Mouse (Mus musculus): ENCODE results near the gene Larp4b. TPM values are rescaled to one million over a fixed set of nuclear protein-coding genes. Genes with fewer than 3 reads are reported as not detected.

The Larp4b gene
- polyA plus RNA-seq, 1 experiment = 10.6 TPM

DNA sequence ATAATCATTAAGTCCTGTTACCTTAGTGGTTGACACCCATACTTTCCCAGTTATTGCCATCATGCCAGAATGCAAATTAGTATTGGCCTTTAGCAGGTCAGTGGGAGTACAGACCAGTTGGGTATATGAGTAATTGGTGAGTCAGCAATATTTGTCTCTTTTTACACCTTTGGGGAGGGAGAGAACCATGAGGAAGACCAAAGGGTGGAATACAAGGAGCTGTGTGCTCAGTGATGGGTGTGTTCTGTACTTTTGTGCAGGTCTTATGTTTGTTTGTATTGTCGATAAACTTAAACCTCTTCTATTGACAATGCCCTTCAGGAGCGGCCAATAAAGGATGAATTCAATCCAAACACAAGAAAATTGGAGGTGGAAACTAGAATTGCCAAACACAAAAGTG lies 6.8 kb downstream of the Larp4b start:
- no peaks in the 10 kb centered on the region for H3K4me1 ChIP-seq (ENCODE audit: control insufficient read depth, insufficient read depth, low read length)
- H3K4me3 ChIP-seq (ENCODE audit: control insufficient read depth, low read depth, low read length) = no peak overlapping the region
- TF ChIP-seq POLR2A (IDR thresholded peaks at IDR 0.05; ENCODE audit: control insufficient read depth, low read depth, low read length) = no peak
- no peak for TF ChIP-seq CTCF (IDR thresholded peaks at IDR 0.05; ENCODE audit: control insufficient read depth, insufficient read depth, insufficient replicate concordance, low read depth, low read length)
- H3K36me3 ChIP-seq (ENCODE audit: control insufficient read depth, insufficient read depth, low read length) = no peaks in the 10 kb centered on the region
- H3K27me3 ChIP-seq (ENCODE audit: control insufficient read depth, insufficient read depth, low read length) = no peaks in the 10 kb centered on the region
- no peak overlapping the region for H3K27ac ChIP-seq (ENCODE audit: control insufficient read depth, insufficient read depth, low read depth, low read length)

DNA sequence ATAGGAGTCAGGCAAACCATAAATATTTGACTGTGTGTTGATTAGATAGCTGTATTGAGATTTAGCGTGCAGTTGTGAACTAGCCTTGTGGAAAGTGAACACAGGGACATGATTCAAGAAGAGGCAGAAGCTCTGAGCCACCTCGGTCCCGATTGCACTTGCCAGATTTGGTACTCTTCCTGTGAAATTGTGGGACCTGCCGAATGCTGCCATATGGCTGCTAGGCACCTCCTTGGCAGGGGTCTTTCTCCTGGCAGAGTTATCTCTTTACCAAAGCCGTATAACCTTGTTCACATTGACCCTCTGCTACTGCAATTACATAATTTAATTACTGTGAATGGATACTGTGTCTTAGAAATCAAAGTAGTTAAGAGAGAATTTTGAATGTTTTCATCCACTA lies 12.6 kb downstream of the Larp4b start:
- Histone ChIP-seq H3K4me1 (ENCODE audit: control insufficient read depth, insufficient read depth, low read length) (no peaks in the 10 kb centered on the region), H3K27ac (ENCODE audit: control insufficient read depth, insufficient read depth, low read depth, low read length) (no peak overlapping the region), H3K36me3 (ENCODE audit: control insufficient read depth, insufficient read depth, low read length) (no peaks in the 10 kb centered on the region), H3K4me3 (ENCODE audit: control insufficient read depth, low read depth, low read length) (no peak overlapping the region), H3K27me3 (ENCODE audit: control insufficient read depth, insufficient read depth, low read length) (no peaks in the 10 kb centered on the region)
- TF ChIP-seq POLR2A (IDR thresholded peaks at IDR 0.05; ENCODE audit: control insufficient read depth, low read depth, low read length) = no peak
- TF ChIP-seq CTCF (IDR thresholded peaks at IDR 0.05; ENCODE audit: control insufficient read depth, insufficient read depth, insufficient replicate concordance, low read depth, low read length) = no peak

GRCm38 (mm10) chr13:9106992-9107858 lies 13.5 kb downstream of the Larp4b start:
- H3K27me3 ChIP-seq (ENCODE audit: control insufficient read depth, insufficient read depth, low read length) = no peaks in the 10 kb centered on the region
- H3K27ac ChIP-seq (ENCODE audit: control insufficient read depth, insufficient read depth, low read depth, low read length) = no peak overlapping the region
- no peaks in the 10 kb centered on the region for H3K36me3 ChIP-seq (ENCODE audit: control insufficient read depth, insufficient read depth, low read length)
- no peaks in the 10 kb centered on the region for H3K4me1 ChIP-seq (ENCODE audit: control insufficient read depth, insufficient read depth, low read length)
- TF ChIP-seq POLR2A (IDR thresholded peaks at IDR 0.05; ENCODE audit: control insufficient read depth, low read depth, low read length) = no peak
- TF ChIP-seq CTCF (IDR thresholded peaks at IDR 0.05; ENCODE audit: control insufficient read depth, insufficient read depth, insufficient replicate concordance, low read depth, low read length) = no peak
- no peak overlapping the region for H3K4me3 ChIP-seq (ENCODE audit: control insufficient read depth, low read depth, low read length)

DNA sequence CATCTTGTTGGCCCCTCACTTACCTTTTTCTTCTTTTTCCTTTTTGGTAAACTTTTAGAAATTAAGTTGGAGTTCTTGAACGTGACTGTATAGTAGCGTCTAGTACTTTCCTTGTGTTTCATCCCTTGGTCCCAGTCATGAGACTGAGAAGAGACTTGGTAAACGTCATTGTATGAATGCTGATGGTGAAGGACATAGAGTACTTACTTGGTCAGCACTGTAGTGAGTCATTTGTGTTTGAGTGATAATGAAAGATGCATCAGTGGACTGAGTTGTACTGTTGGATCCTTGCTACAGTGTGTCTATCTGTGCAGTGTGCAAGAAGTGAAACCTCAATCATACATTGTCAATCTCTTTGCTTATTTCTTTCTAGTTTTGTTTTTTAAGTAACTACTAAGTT lies 20.1 kb downstream of the Larp4b start:
- no peaks in the 10 kb centered on the region for H3K36me3 ChIP-seq (ENCODE audit: control insufficient read depth, insufficient read depth, low read length)
- H3K4me1 ChIP-seq (ENCODE audit: control insufficient read depth, insufficient read depth, low read length) = no peaks in the 10 kb centered on the region
- no peaks in the 10 kb centered on the region for H3K27me3 ChIP-seq (ENCODE audit: control insufficient read depth, insufficient read depth, low read length)

GRCm38 (mm10) chr13:9120835-9121542 lies 27.3 kb downstream of the Larp4b start:
- no peak overlapping the region for H3K27ac ChIP-seq (ENCODE audit: control insufficient read depth, insufficient read depth, low read depth, low read length)
- H3K36me3 ChIP-seq (ENCODE audit: control insufficient read depth, insufficient read depth, low read length) = peaks cover 1% of the 10 kb centered on the region; the same call in 1 of the 2 replicates
- TF ChIP-seq CTCF (IDR thresholded peaks at IDR 0.05; ENCODE audit: control insufficient read depth, insufficient read depth, insufficient replicate concordance, low read depth, low read length) (no peak), POLR2A (IDR thresholded peaks at IDR 0.05; ENCODE audit: control insufficient read depth, low read depth, low read length) (no peak)
- H3K27me3 ChIP-seq (ENCODE audit: control insufficient read depth, insufficient read depth, low read length) = no peaks in the 10 kb centered on the region
- H3K4me1 ChIP-seq (ENCODE audit: control insufficient read depth, insufficient read depth, low read length) = no peaks in the 10 kb centered on the region
- H3K4me3 ChIP-seq (ENCODE audit: control insufficient read depth, low read depth, low read length) = no peak overlapping the region

More for the DNA sequence above, 20.1 kb downstream of the Larp4b start:
- H3K4me3 ChIP-seq (ENCODE audit: control insufficient read depth, low read depth, low read length) = no peak overlapping the region
- H3K27ac ChIP-seq (ENCODE audit: control insufficient read depth, insufficient read depth, low read depth, low read length) = no peak overlapping the region
- TF ChIP-seq CTCF (IDR thresholded peaks at IDR 0.05; ENCODE audit: control insufficient read depth, insufficient read depth, insufficient replicate concordance, low read depth, low read length) = no peak
- TF ChIP-seq POLR2A (IDR thresholded peaks at IDR 0.05; ENCODE audit: control insufficient read depth, low read depth, low read length) = no peak

DNA sequence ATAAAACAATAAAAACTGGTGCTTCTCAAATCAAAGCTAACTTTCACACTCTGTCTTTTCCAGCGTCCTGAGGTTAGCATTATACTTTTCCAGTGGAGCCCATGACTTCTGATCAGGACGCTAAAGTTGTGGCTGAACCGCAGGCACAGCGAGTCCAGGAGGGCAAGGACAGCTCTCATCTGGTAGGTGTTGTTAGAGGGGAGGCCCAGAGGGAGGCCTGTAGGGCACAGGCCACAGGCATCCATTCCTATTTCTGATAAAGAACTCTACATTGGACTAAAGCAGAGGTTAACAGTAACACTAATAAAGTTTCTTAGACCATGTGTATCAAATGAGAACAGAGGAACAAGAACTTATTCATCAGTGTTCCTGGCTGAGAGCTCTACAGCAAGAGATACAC lies 28.4 kb downstream of the Larp4b start:
- Histone ChIP-seq H3K4me3 (ENCODE audit: control insufficient read depth, low read depth, low read length) (no peak overlapping the region), H3K27me3 (ENCODE audit: control insufficient read depth, insufficient read depth, low read length) (no peaks in the 10 kb centered on the region), H3K27ac (ENCODE audit: control insufficient read depth, insufficient read depth, low read depth, low read length) (no peak overlapping the region), H3K4me1 (ENCODE audit: control insufficient read depth, insufficient read depth, low read length) (no peaks in the 10 kb centered on the region), H3K36me3 (ENCODE audit: control insufficient read depth, insufficient read depth, low read length) (peaks cover 1% of the 10 kb centered on the region; the same call in 1 of the 2 replicates)
- TF ChIP-seq CTCF (IDR thresholded peaks at IDR 0.05; ENCODE audit: control insufficient read depth, insufficient read depth, insufficient replicate concordance, low read depth, low read length) (no peak), POLR2A (IDR thresholded peaks at IDR 0.05; ENCODE audit: control insufficient read depth, low read depth, low read length) (no peak)

DNA sequence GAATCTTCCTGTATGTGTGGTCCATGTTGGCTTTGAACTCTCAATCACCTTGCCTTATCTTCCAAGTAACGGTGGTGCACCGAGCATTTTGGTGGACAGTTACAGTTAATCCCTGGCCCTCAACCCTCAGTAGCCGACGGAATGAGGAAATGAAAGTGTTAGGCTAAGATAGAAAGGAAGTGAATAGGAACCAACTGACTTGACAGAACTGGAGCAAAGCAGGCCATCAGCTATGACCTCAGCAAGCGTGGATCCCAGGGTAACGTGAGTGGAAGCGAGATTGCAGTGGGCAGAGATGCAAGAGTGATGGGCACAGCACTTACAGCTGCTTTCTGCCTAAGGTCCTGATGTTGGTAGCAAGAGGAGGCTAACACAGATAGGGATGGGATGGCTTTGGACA lies 31.5 kb downstream of the Larp4b start:
- TF ChIP-seq POLR2A (IDR thresholded peaks at IDR 0.05; ENCODE audit: control insufficient read depth, low read depth, low read length) (no peak), CTCF (IDR thresholded peaks at IDR 0.05; ENCODE audit: control insufficient read depth, insufficient read depth, insufficient replicate concordance, low read depth, low read length) (no peak)
- peaks cover 1% of the 10 kb centered on the region; the same call in 1 of the 2 replicates for H3K36me3 ChIP-seq (ENCODE audit: control insufficient read depth, insufficient read depth, low read length)
- H3K27me3 ChIP-seq (ENCODE audit: control insufficient read depth, insufficient read depth, low read length) = no peaks in the 10 kb centered on the region
- no peak overlapping the region for H3K27ac ChIP-seq (ENCODE audit: control insufficient read depth, insufficient read depth, low read depth, low read length)
- no peaks in the 10 kb centered on the region for H3K4me1 ChIP-seq (ENCODE audit: control insufficient read depth, insufficient read depth, low read length)
- H3K4me3 ChIP-seq (ENCODE audit: control insufficient read depth, low read depth, low read length) = no peak overlapping the region

Measured in testis, adult 2 months (tissue).